Mouse (Mus musculus) limb, embryonic 12.5 days (tissue): Measurements from ENCODE around the gene Tcte1. TPM values are rescaled to one million over a fixed set of nuclear protein-coding genes. Genes with fewer than 3 reads are reported as not detected.

Source experiments
- ATAC-seq: fragments of 200-750 bp; cut with Nextera tagmentation; 2 replicates; pipeline ENCODE4 v1.8.0; 2017; ENCODE audit warnings: low read depth, moderate TSS enrichment; ENCODE audit not compliant: insufficient number of reproducible peaks, insufficient read depth, low FRiP score, low TSS enrichment
- H3K27ac ChIP-seq: fragments of 300-500 bp; sonication (generic); 2 replicates; pipeline ENCODE4 v1.5.1; 2016; ENCODE audit warnings: mild to moderate bottlenecking, moderate library complexity
- H3K27me3 ChIP-seq: fragments of 300-500 bp; sonication (generic); 2 replicates; pipeline ENCODE4 v1.6.1; 2016; ENCODE audit warnings: mild to moderate bottlenecking, moderate library complexity
- H3K36me3 ChIP-seq: fragments of 300-500 bp; sonication (generic); 2 replicates; pipeline ENCODE4 v1.6.1; 2016; ENCODE audit warnings: mild to moderate bottlenecking, moderate library complexity
- H3K4me1 ChIP-seq: fragments of 300-500 bp; sonication (generic); replicated peaks from 2 replicates; pipeline ENCODE4 v1.6.1; 2016
- H3K4me2 ChIP-seq: fragments of 300-500 bp; sonication (generic); 2 replicates; pipeline ENCODE4 v1.6.1; 2016; ENCODE audit warnings: mild to moderate bottlenecking, moderate library complexity
- H3K4me3 ChIP-seq: fragments of 300-500 bp; sonication (generic); replicated peaks from 2 replicates; pipeline ENCODE4 v1.5.1; 2016; ENCODE audit warnings: mild to moderate bottlenecking
- H3K9ac ChIP-seq: fragments of 300-500 bp; sonication (generic); replicated peaks from 2 replicates; pipeline ENCODE4 v1.6.1; 2016; ENCODE audit warnings: mild to moderate bottlenecking, moderate library complexity
- H3K9me3 ChIP-seq: fragments of 300-500 bp; sonication (generic); 2 replicates; pipeline ENCODE4 v1.6.1; 2016; ENCODE audit warnings: mild to moderate bottlenecking, moderate library complexity
- WGBS: fragments of 180-500 bp; shearing (Covaris S2); methylation state at CpG from one replicate; pipeline ENCODE4 v1.1.7; 2016; 5-methylcytosine and 5-hydroxymethylcytosine counted together
- polyA plus RNA-seq: library from polyadenylated mRNA; unstranded; fragments of >200 nt; fragmentation: Nextera tagmentation; extraction: Ambion mirVana; gene quantifications from 2 replicates; pipeline ENCODE4 v1.2.1, GENCODE M21; 2016

The Tcte1 gene
- polyA plus RNA-seq, 1 experiment from 2014 or later, result 1.3 TPM

DNA sequence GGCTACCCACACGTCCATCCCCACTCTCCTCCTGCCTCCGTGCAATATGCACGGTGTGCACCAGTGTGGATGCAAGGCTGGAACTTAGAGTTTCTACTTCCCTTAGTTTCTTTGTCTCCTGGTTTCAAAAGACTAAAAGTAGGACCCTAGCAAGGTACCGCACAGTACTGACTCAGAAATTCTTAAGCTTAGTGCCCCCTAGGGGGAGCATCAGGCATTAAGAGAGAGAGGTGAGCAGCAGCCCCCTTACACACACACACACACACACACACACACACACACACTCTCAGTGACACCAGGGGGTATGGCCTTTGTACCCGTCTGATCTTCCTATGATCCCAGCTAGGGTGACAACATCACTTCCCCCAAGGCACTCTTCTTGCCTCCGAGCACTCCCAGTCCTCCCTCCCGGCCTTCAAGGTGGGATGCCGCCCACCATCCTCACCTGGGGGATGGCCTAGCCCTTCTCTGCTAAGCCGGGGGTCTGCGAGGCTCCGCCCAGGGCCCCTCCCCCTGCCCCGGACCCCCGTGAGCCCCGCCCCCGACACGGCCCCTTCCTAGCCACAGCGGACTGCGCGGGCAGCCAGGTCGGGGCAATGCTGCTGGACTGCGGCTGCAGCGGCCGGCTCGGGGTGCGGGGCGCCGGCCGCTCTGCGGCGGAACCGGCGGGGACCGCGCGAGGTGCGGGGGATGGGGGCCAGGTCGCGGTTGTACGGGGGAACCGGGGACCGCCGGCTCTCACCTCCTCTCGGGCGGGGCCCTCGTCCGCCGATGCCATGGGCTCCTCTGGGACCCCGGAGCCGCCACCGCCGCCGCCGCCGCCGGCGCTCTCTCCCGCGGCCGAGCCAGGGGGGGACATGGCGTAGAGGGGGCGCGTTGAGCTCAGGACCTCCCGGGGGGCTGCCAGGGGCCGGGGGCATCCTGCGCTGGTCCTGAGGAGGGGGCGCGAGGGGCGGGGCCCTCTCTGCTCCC lies 25.6 kb downstream of the Tcte1 start:
- Histone ChIP-seq H3K4me2 (peak overlapping the region; percentile 71), H3K27ac (peak overlapping the region; percentile 90), H3K4me3 (peak overlapping the region; percentile 85), H3K9me3 (no peaks in the 10 kb centered on the region), H3K36me3 (peaks cover 25% of the 10 kb centered on the region), H3K4me1 (peaks cover 40% of the 10 kb centered on the region), H3K27me3 (peaks cover 59% of the 10 kb centered on the region), H3K9ac (peak overlapping the region; percentile 94)
- 5% methylated on average over 61 of the region's 68 CpGs for WGBS
- peak; percentile 20 for ATAC-seq

DNA sequence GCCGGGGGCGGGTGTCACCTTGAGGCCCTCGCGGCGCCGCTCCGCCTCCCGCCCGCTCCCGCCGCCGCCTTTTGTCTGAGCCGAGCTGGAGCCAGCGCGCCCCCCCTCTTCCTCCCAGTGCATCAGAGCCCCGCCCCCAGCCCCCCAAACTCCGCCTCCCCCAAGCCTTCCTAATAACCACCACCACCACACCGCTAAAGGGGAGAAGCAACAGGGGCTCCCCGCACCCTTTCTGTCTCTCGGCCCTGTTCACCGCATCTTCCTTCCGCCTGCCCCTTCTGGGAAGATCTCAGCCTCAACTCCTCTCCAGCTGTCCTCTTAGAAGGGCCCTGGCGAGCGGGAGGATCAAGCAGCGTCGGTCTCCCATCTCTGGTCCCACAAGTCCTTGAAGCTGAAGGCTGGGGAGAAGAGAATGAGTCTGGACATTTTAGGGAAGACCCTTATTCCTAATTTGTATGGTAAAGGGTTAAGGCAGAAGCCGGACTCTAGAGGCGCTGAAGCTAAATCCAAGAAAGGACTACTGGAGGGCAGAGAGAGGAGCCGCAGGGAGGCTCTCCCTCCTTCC lies 26.5 kb downstream of the Tcte1 start, which contains the start of gene Tmem151b:
TSS of gene Tmem151b (minus strand) at position 61 of the 565 bp plus-strand sequence.
- H3K27me3 ChIP-seq, result peaks cover 57% of the 10 kb centered on the region

DNA sequence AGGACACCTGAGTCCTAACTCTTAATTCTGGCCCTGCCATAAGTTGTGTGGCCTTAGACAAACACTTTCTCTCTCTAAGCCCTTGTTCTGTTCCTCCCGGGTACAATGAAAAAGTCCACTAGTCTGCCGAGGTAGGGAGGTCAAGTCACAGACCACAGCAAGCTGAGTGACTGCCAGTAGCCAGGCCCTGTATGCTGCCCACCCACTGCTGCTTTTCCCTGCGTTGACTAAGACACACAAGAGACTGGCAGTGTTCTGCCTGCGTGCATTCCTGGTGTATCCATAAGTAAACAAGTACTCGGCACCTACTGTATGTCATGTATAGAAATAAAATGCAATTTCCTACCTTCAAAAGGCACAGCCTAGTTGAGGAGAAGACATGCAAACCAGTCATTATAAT lies 27.0 kb downstream of the Tcte1 start:
- 28% methylated on average over 5 of the region's 5 CpGs for WGBS
- no peak overlapping the region; the same call in 1 of the 2 replicates for H3K9ac ChIP-seq
- H3K4me3 ChIP-seq, result peak overlapping the region; percentile 85
- peak overlapping the region; percentile 71 for H3K4me2 ChIP-seq
- no peak for ATAC-seq
- no peak overlapping the region; the same call in 1 of the 2 replicates for H3K27ac ChIP-seq
- H3K9me3 ChIP-seq, result no peaks in the 10 kb centered on the region
- H3K4me1 ChIP-seq, result peaks cover 31% of the 10 kb centered on the region
- H3K27me3 ChIP-seq, result peaks cover 52% of the 10 kb centered on the region
- H3K36me3 ChIP-seq, result peaks cover 15% of the 10 kb centered on the region

More for the DNA sequence above, 26.5 kb downstream of the Tcte1 start, which contains the start of gene Tmem151b:
- Histone ChIP-seq H3K9me3 (no peaks in the 10 kb centered on the region), H3K4me1 (peaks cover 32% of the 10 kb centered on the region), H3K4me2 (peak within 1 kb of the TSS; percentile 71), H3K9ac (peak within 1 kb of the TSS; percentile 94), H3K4me3 (peak within 1 kb of the TSS; percentile 85), H3K36me3 (peaks cover 20% of the 10 kb centered on the region), H3K27ac (peak within 1 kb of the TSS; percentile 90)
- no peak for ATAC-seq
- under 1% methylated on average over 16 of the region's 29 CpGs for WGBS

DNA sequence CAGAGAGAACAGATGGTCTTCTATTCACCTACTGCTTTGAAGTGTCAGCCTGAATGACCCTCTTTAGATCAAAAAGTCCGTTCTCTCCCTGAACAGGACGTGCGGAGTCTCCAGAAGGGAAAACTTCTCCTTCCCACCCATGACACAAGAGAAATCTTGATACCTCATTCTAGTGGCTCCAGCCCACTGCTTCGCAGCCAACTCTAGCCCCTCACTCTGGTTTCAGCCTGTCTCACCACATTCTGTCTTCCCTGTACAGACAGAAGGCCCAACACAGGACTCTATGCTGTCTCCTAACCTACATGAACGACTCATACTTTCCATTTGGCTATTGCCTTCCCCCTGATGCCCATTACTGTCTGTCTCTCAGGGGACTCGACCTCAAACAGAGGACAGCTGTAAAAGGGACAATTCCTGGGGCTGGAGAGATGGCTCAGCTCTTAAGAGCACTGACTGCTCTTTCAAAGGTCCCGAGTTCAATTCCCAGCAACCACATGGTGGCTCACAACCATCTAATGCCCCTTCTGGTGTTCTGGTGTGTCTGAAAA lies 28.1 kb downstream of the Tcte1 start:
- WGBS, result 34% methylated on average over 7 of the region's 7 CpGs
- H3K9ac ChIP-seq, result no peak overlapping the region
- H3K4me2 ChIP-seq, result no peak overlapping the region
- H3K9me3 ChIP-seq, result no peaks in the 10 kb centered on the region
- H3K4me3 ChIP-seq, result no peak overlapping the region
- ATAC-seq, result no peak
- H3K4me1 ChIP-seq, result peaks cover 27% of the 10 kb centered on the region
- H3K27me3 ChIP-seq, result peaks cover 47% of the 10 kb centered on the region
- H3K27ac ChIP-seq, result no peak overlapping the region
- peaks cover 8% of the 10 kb centered on the region for H3K36me3 ChIP-seq

DNA sequence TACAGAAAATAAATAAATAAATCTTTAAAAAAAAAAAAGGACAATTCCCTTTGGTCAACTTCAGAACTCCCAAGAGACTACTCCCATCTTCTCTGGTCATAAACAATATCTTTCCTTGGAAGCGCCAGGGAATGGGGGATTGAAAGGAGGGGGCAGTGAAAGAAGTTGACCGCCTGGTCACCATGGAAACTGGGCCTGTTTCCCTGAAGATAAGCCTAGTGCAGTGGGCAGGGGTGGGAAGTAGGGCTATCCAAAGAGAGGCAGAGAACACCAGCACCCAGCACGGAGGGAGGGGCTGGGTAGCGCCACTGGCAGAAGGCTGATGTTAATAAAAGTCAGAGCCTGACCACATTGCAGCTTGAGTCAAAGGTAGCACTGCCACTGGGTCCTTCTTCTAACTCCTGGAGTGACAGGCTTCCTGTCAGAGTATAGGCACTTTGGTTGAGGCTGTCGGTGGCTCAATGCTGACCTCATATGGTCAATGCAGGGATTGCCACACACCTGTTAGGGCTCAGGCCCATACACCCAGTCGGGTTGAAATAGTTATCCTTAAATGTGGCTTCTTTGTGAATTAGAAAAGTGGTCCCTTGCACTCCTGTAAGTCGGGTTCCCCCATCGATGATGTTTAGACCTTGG lies 28.7 kb downstream of the Tcte1 start:
- Histone ChIP-seq H3K4me1 (peaks cover 33% of the 10 kb centered on the region), H3K9ac (no peak overlapping the region), H3K36me3 (peaks cover 2% of the 10 kb centered on the region), H3K9me3 (no peaks in the 10 kb centered on the region), H3K4me2 (no peak overlapping the region), H3K4me3 (no peak overlapping the region), H3K27ac (no peak overlapping the region), H3K27me3 (peaks cover 47% of the 10 kb centered on the region)
- 5% methylated on average over 8 of the region's 8 CpGs for WGBS
- ATAC-seq, result no peak

DNA sequence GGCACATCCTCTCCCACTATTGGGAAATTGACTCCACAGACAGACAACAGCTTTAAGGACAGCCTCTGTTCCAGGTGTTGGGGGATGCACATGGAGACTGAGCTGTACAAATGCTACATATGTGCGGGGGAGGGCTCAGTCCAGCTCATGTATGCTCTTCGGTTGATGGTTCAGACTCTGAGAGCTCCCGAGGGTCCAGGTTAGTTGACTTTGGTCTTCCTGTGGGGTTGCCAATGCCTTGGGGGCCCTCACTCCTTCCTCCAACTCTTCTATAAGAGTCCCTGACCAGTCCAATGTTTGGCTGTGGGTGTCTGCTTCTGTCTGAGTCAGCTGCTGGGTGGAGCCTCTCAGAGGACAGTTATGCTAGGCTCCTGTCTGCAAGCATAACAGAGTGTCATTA lies 29.8 kb downstream of the Tcte1 start:
- H3K27me3 ChIP-seq, result peaks cover 47% of the 10 kb centered on the region
- 74% methylated on average over 3 of the region's 3 CpGs for WGBS
- H3K4me3 ChIP-seq, result no peak overlapping the region
- no peaks in the 10 kb centered on the region for H3K9me3 ChIP-seq
- ATAC-seq, result no peak
- H3K27ac ChIP-seq, result no peak overlapping the region
- peaks cover 44% of the 10 kb centered on the region for H3K4me1 ChIP-seq
- no peak overlapping the region for H3K4me2 ChIP-seq
- no peak overlapping the region for H3K9ac ChIP-seq
- H3K36me3 ChIP-seq, result no peaks in the 10 kb centered on the region

DNA sequence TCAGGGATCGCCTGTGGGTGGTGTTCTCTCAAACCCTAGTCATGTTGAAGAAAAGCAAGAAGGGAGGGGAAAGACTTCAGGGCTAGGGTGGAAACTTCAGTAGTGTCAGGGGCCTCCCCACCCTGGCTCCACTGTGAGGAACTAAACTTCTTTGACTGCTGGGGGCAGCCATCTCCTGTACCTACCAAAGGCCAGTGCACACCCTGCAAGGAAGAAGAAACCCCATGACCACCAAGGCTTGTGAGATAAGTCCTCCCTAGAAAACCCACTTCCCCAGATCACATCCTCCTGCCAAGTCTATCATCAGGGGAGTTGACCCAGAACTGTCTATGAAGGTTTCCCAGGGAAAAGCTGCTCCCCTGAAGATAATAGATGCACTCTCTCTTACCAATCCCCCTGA lies 31.2 kb downstream of the Tcte1 start:
- no peak overlapping the region for H3K9ac ChIP-seq
- H3K27ac ChIP-seq, result no peak overlapping the region
- no peaks in the 10 kb centered on the region for H3K9me3 ChIP-seq
- WGBS, result 44% methylated on average over 1 of the region's 1 CpGs
- H3K4me2 ChIP-seq, result no peak overlapping the region
- peaks cover 39% of the 10 kb centered on the region for H3K27me3 ChIP-seq
- no peak for ATAC-seq
- H3K4me1 ChIP-seq, result peaks cover 38% of the 10 kb centered on the region
- H3K4me3 ChIP-seq, result no peak overlapping the region
- no peaks in the 10 kb centered on the region for H3K36me3 ChIP-seq

DNA sequence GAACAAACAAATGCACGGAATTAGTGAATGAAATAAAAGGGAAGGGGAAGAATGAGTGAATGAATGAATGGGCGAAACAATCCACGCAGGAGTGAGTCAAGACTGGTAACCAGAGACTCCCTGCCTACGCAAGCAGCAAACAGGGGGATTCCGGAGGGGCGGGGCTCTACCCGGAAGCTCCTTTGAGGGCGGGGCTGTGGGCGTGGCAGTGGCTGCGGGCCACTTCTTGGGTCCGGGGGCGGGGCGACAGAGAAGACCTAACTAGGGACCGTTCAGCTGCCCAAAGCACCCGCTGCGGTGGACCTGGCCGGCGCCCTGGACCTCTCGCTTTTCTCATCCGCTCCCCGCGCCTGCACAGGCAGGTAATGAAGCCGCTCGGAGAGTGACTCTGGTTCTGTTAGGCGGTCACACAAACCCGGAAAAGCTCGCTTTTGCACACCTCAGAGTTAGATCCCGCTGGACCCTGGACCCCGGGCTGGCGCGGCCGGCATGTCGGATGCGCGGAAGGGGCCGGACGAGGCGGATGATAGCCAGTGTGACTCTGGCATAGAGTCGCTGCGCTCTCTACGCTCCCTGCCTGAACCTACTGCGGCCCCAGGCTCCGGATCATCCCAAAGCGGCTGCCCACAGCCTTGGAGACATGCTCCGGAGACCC lies 32.3 kb downstream of the Tcte1 start, which contains the start of gene Nfkbie:
TSS of gene Nfkbie (plus strand) at position 252 of the 655 bp plus-strand sequence.
- H3K36me3 ChIP-seq, result 0 out of 2 replicates have a peak, but pooled peaks cover 6% of the 10 kb centered on the region
- H3K27ac ChIP-seq, result no peak within 1 kb of the TSS
- H3K27me3 ChIP-seq, result peaks cover 39% of the 10 kb centered on the region
- peaks cover 29% of the 10 kb centered on the region for H3K4me1 ChIP-seq
- WGBS, result under 1% methylated on average over 45 of the region's 45 CpGs
- peak; percentile 48 for ATAC-seq
- peak within 1 kb of the TSS; percentile 72 for H3K9ac ChIP-seq
- peak within 1 kb of the TSS; percentile 94 for H3K4me2 ChIP-seq
- H3K4me3 ChIP-seq, result peak within 1 kb of the TSS; percentile 58
- no peaks in the 10 kb centered on the region for H3K9me3 ChIP-seq

DNA sequence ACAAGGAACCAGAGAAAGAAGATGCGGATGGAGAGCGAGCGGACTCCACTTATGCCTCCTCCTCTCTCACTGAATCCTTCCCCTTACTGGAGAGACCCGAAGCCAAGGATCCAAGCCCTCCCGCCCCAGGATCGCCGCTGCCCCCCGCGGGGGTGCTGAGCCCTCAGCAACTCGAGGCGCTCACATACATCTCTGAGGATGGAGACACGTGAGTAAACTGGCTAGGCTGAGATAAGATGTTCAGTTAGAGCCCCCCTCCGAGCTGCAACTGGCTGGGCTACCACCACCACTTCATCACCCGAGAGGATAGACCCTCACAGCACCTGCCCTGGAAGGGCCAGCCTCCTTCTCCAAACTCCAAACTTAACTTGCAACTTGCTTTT lies 32.9 kb downstream of the Tcte1 start:
- Histone ChIP-seq H3K9ac (peak overlapping the region; percentile 72), H3K9me3 (no peaks in the 10 kb centered on the region), H3K27me3 (peaks cover 37% of the 10 kb centered on the region), H3K4me2 (peak overlapping the region; percentile 94), H3K27ac (no peak overlapping the region), H3K36me3 (0 out of 2 replicates have a peak, but pooled peaks cover 6% of the 10 kb centered on the region), H3K4me3 (peak overlapping the region; percentile 58), H3K4me1 (peaks cover 29% of the 10 kb centered on the region)
- no peak for ATAC-seq
- 4% methylated on average over 14 of the region's 14 CpGs for WGBS

DNA sequence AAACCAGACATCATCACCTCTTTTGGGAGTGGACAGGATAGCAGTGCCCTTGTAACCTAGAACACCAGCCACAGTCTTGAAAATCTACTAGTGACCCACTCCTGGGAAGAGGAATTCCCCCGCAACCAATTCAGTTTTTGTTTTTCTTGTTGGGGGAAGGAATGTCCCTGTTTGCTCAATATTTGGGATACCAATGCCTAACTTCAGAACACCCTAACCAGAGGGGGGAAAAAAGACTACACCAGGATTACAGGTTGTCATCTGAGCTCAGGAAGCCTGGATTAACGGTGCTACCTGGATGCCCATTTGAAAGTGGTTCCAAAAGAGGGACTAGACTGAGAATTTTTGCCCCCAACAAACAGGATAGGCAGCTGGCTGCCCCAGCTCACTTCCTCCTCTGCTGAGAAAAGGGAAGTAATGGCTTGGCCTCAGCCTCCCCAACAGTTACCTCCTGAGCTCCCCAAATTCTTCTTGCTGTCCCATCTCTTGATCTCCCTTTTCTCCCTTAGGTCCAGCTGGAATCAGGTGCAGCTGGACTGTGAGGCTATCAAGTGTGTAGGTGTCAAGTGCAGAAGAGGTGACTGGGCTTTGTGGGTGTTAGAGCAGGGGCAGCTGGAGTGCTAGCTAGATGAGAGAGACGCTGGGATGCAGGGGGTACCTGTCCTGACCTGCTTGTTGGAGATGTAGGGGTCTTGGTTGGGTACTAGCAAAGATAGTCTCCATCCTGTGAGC lies 33.4 kb downstream of the Tcte1 start:
- Histone ChIP-seq H3K4me2 (peak overlapping the region; percentile 94), H3K9me3 (no peaks in the 10 kb centered on the region), H3K36me3 (0 out of 2 replicates have a peak, but pooled peaks cover 6% of the 10 kb centered on the region), H3K27me3 (peaks cover 32% of the 10 kb centered on the region), H3K27ac (no peak overlapping the region), H3K9ac (0 out of 2 replicates have a peak overlapping the region, but pooled peaks have one; percentile 34), H3K4me1 (peaks cover 29% of the 10 kb centered on the region), H3K4me3 (peak overlapping the region; percentile 58)
- WGBS, result 77% methylated on average over 3 of the region's 3 CpGs
- ATAC-seq, result no peak
